Mouse (Mus musculus): Measurements from ENCODE around the gene Ints3. TPM values are rescaled to one million over a fixed set of nuclear protein-coding genes. Genes with fewer than 3 reads are reported as not detected.
A peak's percentile ranks its signal among the peaks of the same experiment; 100 is the strongest.

Gene Ints3
- polyA plus RNA-seq, 1 experiment from 2014 or later, result 31.7 TPM

GRCm38 (mm10) chr3:90450874-90451273 lies 17.5 kb upstream of the Ints3 start:
- Histone ChIP-seq H3K27ac (ENCODE audit: low read depth) (no peak overlapping the region), H3K36me3 (ENCODE audit: control insufficient read depth, insufficient read depth, low read length) (no peaks in the 10 kb centered on the region), H3K27me3 (replicated peaks; ENCODE audit: control insufficient read depth, insufficient read depth, low read length) (no peaks in the 10 kb centered on the region), H3K4me1 (replicated peaks; ENCODE audit: control insufficient read depth, insufficient read depth, low read length) (peaks cover 10% of the 10 kb centered on the region), H3K4me2 (ENCODE audit: low read length) (peak overlapping the region; percentile 36), H3K9ac (ENCODE audit: low read length) (no peak overlapping the region), H3K9me3 (ENCODE audit: control insufficient read depth, low read length) (no peaks in the 10 kb centered on the region), H3K4me3 (ENCODE audit: low read depth, low read length) (no peak overlapping the region)
- DNase-seq (ENCODE audit: low spot score), result no peak
- 28% methylated on average over 12 of the region's 12 CpGs for WGBS
- no peak for ATAC-seq (replicated peaks; ENCODE audit: low FRiP score, low TSS enrichment, low read depth)

- H3K4me1 ChIP-seq (replicated peaks; ENCODE audit: control insufficient read depth, insufficient read depth, low read length), result peaks cover 15% of the 10 kb centered on the region
- H3K27me3 ChIP-seq (replicated peaks; ENCODE audit: control insufficient read depth, insufficient read depth, low read length), result no peaks in the 10 kb centered on the region
- H3K4me2 ChIP-seq (ENCODE audit: low read length), result no peak overlapping the region
- no peaks in the 10 kb centered on the region for H3K36me3 ChIP-seq (ENCODE audit: control insufficient read depth, insufficient read depth, low read length)
- H3K9me3 ChIP-seq (ENCODE audit: control insufficient read depth, low read length), result no peaks in the 10 kb centered on the region
- WGBS, result 52% methylated on average over 6 of the region's 6 CpGs
- ATAC-seq (replicated peaks; ENCODE audit: low FRiP score, low TSS enrichment, low read depth) (no peak), DNase-seq (ENCODE audit: low spot score) (no peak)
- no peak overlapping the region; the same call in 1 of the 2 replicates for H3K27ac ChIP-seq (ENCODE audit: low read depth)
- no peak overlapping the region for H3K4me3 ChIP-seq (ENCODE audit: low read depth, low read length)
- H3K9ac ChIP-seq (ENCODE audit: low read length), result no peak overlapping the region
Measured at GRCm38 (mm10) chr3:90448626-90449025, 15.2 kb upstream of the Ints3 start.

GRCm38 (mm10) chr3:90447123-90447494 lies 13.7 kb upstream of the Ints3 start:
- Histone ChIP-seq H3K4me3 (ENCODE audit: low read depth, low read length) (peak overlapping the region; percentile 22), H3K9me3 (ENCODE audit: control insufficient read depth, low read length) (no peaks in the 10 kb centered on the region)

GRCm38 (mm10) chr3:90446389-90447122 lies 13.1 kb upstream of the Ints3 start:
- H3K4me2 ChIP-seq (ENCODE audit: low read length), result peak overlapping the region; percentile 35
- DNase-seq (ENCODE audit: low spot score) (peak; percentile 88), ATAC-seq (replicated peaks; ENCODE audit: low FRiP score, low TSS enrichment, low read depth) (peak; percentile 92)
- peak overlapping the region; percentile 22 for H3K4me3 ChIP-seq (ENCODE audit: low read depth, low read length)
- no peaks in the 10 kb centered on the region for H3K36me3 ChIP-seq (ENCODE audit: control insufficient read depth, insufficient read depth, low read length)
- H3K4me1 ChIP-seq (replicated peaks; ENCODE audit: control insufficient read depth, insufficient read depth, low read length), result peaks cover 15% of the 10 kb centered on the region
- WGBS, result under 1% methylated on average over 17 of the region's 17 CpGs
- no peaks in the 10 kb centered on the region for H3K9me3 ChIP-seq (ENCODE audit: control insufficient read depth, low read length)
- peak overlapping the region; percentile 96 for H3K27ac ChIP-seq (ENCODE audit: low read depth)
- H3K27me3 ChIP-seq (replicated peaks; ENCODE audit: control insufficient read depth, insufficient read depth, low read length), result no peaks in the 10 kb centered on the region
- H3K9ac ChIP-seq (ENCODE audit: low read length), result peak overlapping the region; percentile 38

More at GRCm38 (mm10) chr3:90447123-90447494, 13.7 kb upstream of the Ints3 start:
- 31% methylated on average over 7 of the region's 7 CpGs for WGBS
- H3K27me3 ChIP-seq (replicated peaks; ENCODE audit: control insufficient read depth, insufficient read depth, low read length), result no peaks in the 10 kb centered on the region
- no peak for DNase-seq (ENCODE audit: low spot score)
- H3K36me3 ChIP-seq (ENCODE audit: control insufficient read depth, insufficient read depth, low read length), result no peaks in the 10 kb centered on the region
- H3K9ac ChIP-seq (ENCODE audit: low read length), result peak overlapping the region; percentile 38; the same call in 1 of the 2 replicates
- peak overlapping the region; percentile 96 for H3K27ac ChIP-seq (ENCODE audit: low read depth)
- peaks cover 15% of the 10 kb centered on the region for H3K4me1 ChIP-seq (replicated peaks; ENCODE audit: control insufficient read depth, insufficient read depth, low read length)
- peak overlapping the region; percentile 35 for H3K4me2 ChIP-seq (ENCODE audit: low read length)
- peak; percentile 21 for ATAC-seq (replicated peaks; ENCODE audit: low FRiP score, low TSS enrichment, low read depth)

- H3K9me3 ChIP-seq (ENCODE audit: control insufficient read depth, low read length), result no peaks in the 10 kb centered on the region
- whole genome bisulfite sequencing, result 67% methylated on average over 11 of the region's 11 CpGs
- no peak for ATAC-seq (replicated peaks; ENCODE audit: low FRiP score, low TSS enrichment, low read depth)
- H3K4me3 ChIP-seq (ENCODE audit: low read depth, low read length), result peak overlapping the region; percentile 22; the same call in 1 of the 2 replicates
- no peaks in the 10 kb centered on the region for H3K27me3 ChIP-seq (replicated peaks; ENCODE audit: control insufficient read depth, insufficient read depth, low read length)
- no peaks in the 10 kb centered on the region for H3K36me3 ChIP-seq (ENCODE audit: control insufficient read depth, insufficient read depth, low read length)
- peak overlapping the region; percentile 96 for H3K27ac ChIP-seq (ENCODE audit: low read depth)
- DNase-seq (ENCODE audit: low spot score), result no peak
- H3K4me2 ChIP-seq (ENCODE audit: low read length), result peak overlapping the region; percentile 35
- H3K9ac ChIP-seq (ENCODE audit: low read length), result 0 out of 2 replicates have a peak overlapping the region, but pooled peaks have one; percentile 38
- peaks cover 15% of the 10 kb centered on the region for H3K4me1 ChIP-seq (replicated peaks; ENCODE audit: control insufficient read depth, insufficient read depth, low read length)
Measured at GRCm38 (mm10) chr3:90445417-90446200, 12.2 kb upstream of the Ints3 start.

DNA sequence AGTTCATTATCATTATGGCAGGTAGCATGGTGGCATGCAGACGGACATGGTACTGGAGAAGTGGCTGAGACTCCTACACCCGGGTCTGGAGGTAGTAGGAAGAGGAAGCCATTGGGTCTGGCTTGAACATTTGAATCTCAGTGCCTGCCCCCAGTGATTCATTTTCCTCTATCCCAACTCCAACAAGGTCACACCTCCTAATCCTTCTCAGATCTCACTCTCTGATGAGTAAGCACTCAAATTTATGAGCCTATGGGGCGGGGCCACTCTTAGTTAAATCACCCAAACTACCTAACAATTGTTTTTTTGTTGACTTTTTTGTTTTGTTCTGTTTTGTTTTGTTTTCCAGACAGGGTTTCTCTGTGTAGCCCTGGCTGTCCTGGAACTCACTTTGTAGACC lies 10.6 kb upstream of the Ints3 start:
- ATAC-seq (replicated peaks; ENCODE audit: low FRiP score, low TSS enrichment, low read depth) (no peak), DNase-seq (ENCODE audit: low spot score) (no peak)
- H3K9ac ChIP-seq (ENCODE audit: low read length), result no peak overlapping the region
- H3K27ac ChIP-seq (ENCODE audit: low read depth), result no peak overlapping the region
- no peak overlapping the region for H3K4me3 ChIP-seq (ENCODE audit: low read depth, low read length)
- H3K4me1 ChIP-seq (replicated peaks; ENCODE audit: control insufficient read depth, insufficient read depth, low read length), result peaks cover 15% of the 10 kb centered on the region
- H3K36me3 ChIP-seq (ENCODE audit: control insufficient read depth, insufficient read depth, low read length), result no peaks in the 10 kb centered on the region
- 92% methylated on average over 3 of the region's 3 CpGs for WGBS
- no peaks in the 10 kb centered on the region for H3K9me3 ChIP-seq (ENCODE audit: control insufficient read depth, low read length)
- no peaks in the 10 kb centered on the region for H3K27me3 ChIP-seq (replicated peaks; ENCODE audit: control insufficient read depth, insufficient read depth, low read length)
- no peak overlapping the region for H3K4me2 ChIP-seq (ENCODE audit: low read length)

GRCm38 (mm10) chr3:90440756-90441155 lies 7.3 kb upstream of the Ints3 start:
- H3K36me3 ChIP-seq (ENCODE audit: control insufficient read depth, insufficient read depth, low read length), result no peaks in the 10 kb centered on the region
- H3K4me2 ChIP-seq (ENCODE audit: low read length), result no peak overlapping the region
- H3K27me3 ChIP-seq (replicated peaks; ENCODE audit: control insufficient read depth, insufficient read depth, low read length), result no peaks in the 10 kb centered on the region
- H3K27ac ChIP-seq (ENCODE audit: low read depth), result no peak overlapping the region
- H3K4me3 ChIP-seq (ENCODE audit: low read depth, low read length), result no peak overlapping the region
- H3K9ac ChIP-seq (ENCODE audit: low read length), result no peak overlapping the region
- no peaks in the 10 kb centered on the region for H3K9me3 ChIP-seq (ENCODE audit: control insufficient read depth, low read length)
- ATAC-seq (replicated peaks; ENCODE audit: low FRiP score, low TSS enrichment, low read depth) (no peak), DNase-seq (ENCODE audit: low spot score) (no peak)
- WGBS, result 82% methylated on average over 2 of the region's 2 CpGs
- H3K4me1 ChIP-seq (replicated peaks; ENCODE audit: control insufficient read depth, insufficient read depth, low read length), result peaks cover 3% of the 10 kb centered on the region; the same call in 1 of the 2 replicates

DNA sequence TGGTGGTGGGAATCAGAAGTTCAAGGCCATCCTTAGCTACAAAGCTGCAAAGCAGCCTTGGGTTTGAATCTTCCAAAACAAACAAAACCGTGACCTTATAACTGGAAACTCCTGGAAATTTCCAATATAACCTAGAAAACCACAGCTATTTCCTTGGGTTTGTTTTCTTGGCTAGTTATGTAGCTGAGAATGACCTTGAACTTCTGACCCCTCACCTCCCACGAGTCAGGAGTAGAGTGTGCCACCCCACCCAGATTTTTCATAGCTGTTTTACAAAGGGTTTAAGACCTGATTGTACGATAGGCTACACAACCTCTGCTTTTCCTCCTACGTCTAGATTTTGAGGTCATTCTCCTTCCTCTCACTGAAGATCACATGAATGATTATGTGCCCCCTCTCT lies 3.7 kb upstream of the Ints3 start:
- Histone ChIP-seq H3K9me3 (ENCODE audit: control insufficient read depth, low read length) (no peaks in the 10 kb centered on the region), H3K4me3 (ENCODE audit: low read depth, low read length) (no peak overlapping the region), H3K27ac (ENCODE audit: low read depth) (no peak overlapping the region), H3K4me1 (replicated peaks; ENCODE audit: control insufficient read depth, insufficient read depth, low read length) (peaks cover 9% of the 10 kb centered on the region), H3K4me2 (ENCODE audit: low read length) (no peak overlapping the region), H3K9ac (ENCODE audit: low read length) (no peak overlapping the region), H3K27me3 (replicated peaks; ENCODE audit: control insufficient read depth, insufficient read depth, low read length) (no peaks in the 10 kb centered on the region), H3K36me3 (ENCODE audit: control insufficient read depth, insufficient read depth, low read length) (no peaks in the 10 kb centered on the region)
- WGBS, result 66% methylated on average over 4 of the region's 4 CpGs
- DNase-seq (ENCODE audit: low spot score) (no peak), ATAC-seq (replicated peaks; ENCODE audit: low FRiP score, low TSS enrichment, low read depth) (no peak)
